Mouse (Mus musculus) E14TG2a.4 (cell line): ENCODE results near the gene Ero1l.

Experiments
- CTCF ChIP-seq: conservative IDR thresholded peaks from 2 replicates; pipeline ENCODE4 v1.5.1; 2014; ENCODE audit warnings: low read length
- NANOG ChIP-seq: IDR thresholded peaks from 2 replicates; pipeline ENCODE4 v1.6.1; 2014; ENCODE audit warnings: borderline replicate concordance, low read length, mixed read lengths
- POU5F1 ChIP-seq: IDR thresholded peaks from 2 replicates; pipeline ENCODE4 v1.6.1; 2014; ENCODE audit warnings: low read length, borderline replicate concordance

GRCm38 (mm10) chr14:45251548-45252076 is 67.0 kb downstream of the Ero1l start:
- TF ChIP-seq CTCF (no peak), POU5F1 (no peak), NANOG (no peak)
